Mouse (Mus musculus) mouse embryonic stem cell (cell line): ENCODE data around the gene Desi1.

Experiments used
- in situ Hi-C, 2 experiments: fragments of 300-500 bp; cut with MboI; formaldehyde crosslinking; loops; 1 replicate in 1 of 2; 3 replicates in 1 of 2; pipeline ENCODE4 v1.14.3; 2019 to 2020; ENCODE audit warnings: low sequenced_read_pairs in 2 of 2, low pct_unique_long_range_greater_than_20kb in 1 of 2, mixed read lengths in 1 of 2; ENCODE audit not compliant: unreplicated experiment in 1 of 2

Desi1 gene

DNA sequence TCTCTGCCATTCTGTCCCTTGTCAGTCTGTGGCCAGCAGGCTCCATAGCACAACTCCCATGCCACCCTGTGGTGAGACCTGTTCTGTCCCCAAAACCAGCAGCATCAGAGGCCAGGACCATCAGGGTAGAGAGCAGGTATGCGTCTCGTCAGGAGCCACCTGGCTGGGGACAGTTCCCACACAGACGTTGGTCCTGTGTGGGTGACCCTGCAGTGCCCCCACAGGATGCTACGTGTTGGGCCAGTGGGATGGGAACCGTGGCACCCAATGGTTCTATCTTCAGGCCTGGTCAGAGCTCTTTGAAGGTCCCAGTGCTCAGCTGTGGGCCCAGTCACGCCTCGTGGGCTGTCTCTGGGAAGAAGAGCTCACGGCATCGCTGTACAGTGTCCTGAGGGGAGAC is 82.5 kb downstream of the Desi1 start:
- in situ Hi-C loops, result loop anchor here in 1 of 2 experiments (5.0 kb wide), 1 partner anchor 36 kb away; the partner anchor contains the start of gene Xrcc6

DNA sequence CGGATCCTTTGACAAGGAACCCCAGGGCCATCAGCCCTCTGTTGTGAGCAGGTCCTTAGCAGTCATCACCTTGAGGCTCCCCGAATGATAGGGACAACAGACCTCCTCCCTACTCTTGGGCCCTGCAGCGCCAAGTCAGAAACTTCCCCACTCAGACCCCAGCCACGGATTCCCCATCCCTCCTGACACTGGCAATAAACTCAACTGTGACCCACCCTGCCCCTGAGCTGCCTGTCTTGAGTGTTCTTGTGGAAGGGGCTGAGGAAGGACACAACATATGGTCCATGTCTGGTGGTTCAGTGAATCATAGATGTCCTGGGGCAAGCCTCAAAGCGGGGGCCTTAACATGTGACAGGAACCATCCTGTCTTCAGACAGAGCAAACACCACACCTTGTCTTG is 82.9 kb downstream of the Desi1 start:
- in situ Hi-C loops, result loop anchor here in 1 of 2 experiments (5.0 kb wide), 1 partner anchor 37 kb away; the partner anchor contains the start of gene Xrcc6

DNA sequence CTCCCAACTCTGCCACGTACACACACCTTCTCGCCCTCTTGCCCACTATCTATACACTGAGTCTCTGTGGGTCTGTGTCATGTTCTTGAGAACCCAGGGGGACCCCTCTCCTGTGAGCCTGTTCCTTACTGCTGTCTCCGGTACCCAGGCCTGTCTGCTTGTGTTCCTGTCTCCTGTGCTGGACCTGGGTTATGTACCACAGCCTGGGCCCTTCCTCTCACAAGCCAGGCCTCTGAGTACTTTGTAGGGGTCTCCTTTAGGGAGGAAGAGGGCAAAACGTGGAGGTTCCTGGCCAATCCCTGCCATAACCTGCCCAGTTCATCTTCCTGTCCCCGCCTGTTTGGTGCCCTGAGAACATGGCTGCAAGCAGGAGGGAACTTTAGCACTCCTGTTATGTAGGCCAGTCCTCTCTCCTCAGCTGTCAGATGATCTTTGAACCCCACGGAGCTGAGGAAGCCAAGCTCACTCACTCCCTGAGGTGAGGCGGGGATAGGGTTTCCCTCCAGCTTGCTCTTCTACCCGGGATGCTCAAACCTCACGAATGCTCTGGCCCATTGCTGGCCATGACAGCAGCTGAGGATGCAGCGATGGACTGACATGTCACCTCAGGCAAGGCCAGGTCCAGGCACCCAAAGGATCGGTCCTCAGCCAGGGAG is 84.1 kb downstream of the Desi1 start:
- in situ Hi-C loops, result loop anchor here in 1 of 2 experiments (5.0 kb wide), 1 partner anchor 38 kb away; the partner anchor contains the start of gene Xrcc6

DNA sequence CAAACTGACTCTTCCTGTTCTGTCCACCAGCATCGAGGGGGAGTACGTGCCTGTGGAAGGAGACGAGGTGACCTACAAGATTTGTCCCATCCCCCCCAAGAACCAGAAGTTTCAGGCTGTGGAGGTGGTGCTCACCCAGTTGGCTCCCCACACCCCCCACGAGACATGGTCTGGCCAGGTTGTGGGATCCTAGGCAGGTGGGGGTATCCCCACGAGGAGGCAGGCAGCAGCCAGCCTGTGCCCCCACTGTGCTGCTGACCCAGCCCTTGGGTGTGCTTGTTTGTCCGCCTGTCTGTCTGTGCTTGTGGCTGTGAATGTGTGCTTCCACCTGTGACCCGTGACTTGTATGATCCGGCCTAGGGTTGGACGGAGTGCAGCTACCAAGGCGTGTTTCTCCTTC is 84.6 kb downstream of the Desi1 start:
- in situ Hi-C loops, result no loop called here

DNA sequence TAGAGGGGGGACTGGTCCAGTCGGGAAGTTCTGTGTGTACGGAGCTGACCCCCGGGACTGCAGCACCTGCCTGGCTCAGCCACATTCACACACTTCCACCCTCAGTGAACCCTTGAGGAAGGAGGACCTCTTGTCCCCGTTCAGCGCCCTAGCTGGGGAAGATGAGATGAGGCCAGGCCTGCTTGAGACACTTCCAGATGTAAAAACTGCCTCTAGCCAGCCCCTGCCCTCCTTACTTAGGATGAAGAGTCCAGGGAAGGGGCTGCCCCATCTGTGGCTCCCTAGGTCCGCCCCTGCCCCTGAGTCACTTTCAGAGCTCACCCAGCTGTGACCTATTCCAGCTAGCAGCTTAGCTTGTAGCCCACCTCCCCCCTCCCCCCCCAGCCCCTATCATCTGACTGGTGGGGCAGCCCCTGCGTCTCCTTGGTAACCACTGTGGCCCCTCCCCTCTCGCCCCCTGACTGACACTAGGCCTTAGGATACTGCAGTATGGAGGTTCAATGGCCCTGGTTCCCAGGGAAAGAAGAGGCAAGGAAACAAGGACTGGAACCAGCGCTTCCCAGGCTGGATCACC is 90.4 kb downstream of the Desi1 start:
- in situ Hi-C loops, result no loop called here
